Mouse (Mus musculus) cortical plate, adult 2 months (tissue): ENCODE data around the gene Tnik.

Experiments
- CTCF ChIP-seq: fragments of 200-500 bp; IDR thresholded peaks from 2 replicates; pipeline ENCODE4 v1.5.1; 2011; ENCODE audit warnings: mild to moderate bottlenecking, control low read depth, low read length; ENCODE audit not compliant: insufficient read depth; ENCODE audit errors: extremely low read depth
- POLR2A ChIP-seq: fragments of 200-500 bp; IDR thresholded peaks from 2 replicates; pipeline ENCODE4 v1.6.1; 2011; ENCODE audit warnings: mild to moderate bottlenecking, low read length, control low read depth; ENCODE audit not compliant: insufficient read depth; ENCODE audit errors: extremely low read depth

DNA sequence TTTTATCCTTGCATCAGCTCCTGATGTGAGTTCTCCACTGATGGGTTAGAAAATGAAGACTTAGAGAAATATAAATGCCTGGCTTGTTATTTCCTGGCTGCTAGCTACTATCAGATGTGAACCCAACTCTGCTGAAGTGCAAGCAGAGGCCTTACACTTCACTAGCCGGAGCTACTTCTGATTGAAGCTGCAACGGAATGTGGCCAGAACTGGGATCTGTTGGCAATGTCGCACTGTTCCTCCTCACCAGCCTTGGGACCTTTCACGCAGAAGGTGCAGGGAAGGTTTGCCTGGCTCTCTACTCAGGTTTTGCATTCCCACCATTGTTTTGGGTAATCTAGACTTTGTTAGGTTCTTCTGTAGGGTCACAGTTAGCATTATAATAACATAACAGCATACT, 179.1 kb downstream of the Tnik start:
- no peak for TF ChIP-seq CTCF
- no peak for TF ChIP-seq POLR2A
